Mouse (Mus musculus) cerebellum, adult 11-12 months (tissue): ENCODE data around the gene Lamtor2.
A peak's percentile ranks its signal among the peaks of the same experiment; 100 is the strongest.

ENCODE experiments used
- DNase-seq: peaks from one replicate; pipeline ENCODE4 v3.0.0; 2022

The Lamtor2 gene

DNA sequence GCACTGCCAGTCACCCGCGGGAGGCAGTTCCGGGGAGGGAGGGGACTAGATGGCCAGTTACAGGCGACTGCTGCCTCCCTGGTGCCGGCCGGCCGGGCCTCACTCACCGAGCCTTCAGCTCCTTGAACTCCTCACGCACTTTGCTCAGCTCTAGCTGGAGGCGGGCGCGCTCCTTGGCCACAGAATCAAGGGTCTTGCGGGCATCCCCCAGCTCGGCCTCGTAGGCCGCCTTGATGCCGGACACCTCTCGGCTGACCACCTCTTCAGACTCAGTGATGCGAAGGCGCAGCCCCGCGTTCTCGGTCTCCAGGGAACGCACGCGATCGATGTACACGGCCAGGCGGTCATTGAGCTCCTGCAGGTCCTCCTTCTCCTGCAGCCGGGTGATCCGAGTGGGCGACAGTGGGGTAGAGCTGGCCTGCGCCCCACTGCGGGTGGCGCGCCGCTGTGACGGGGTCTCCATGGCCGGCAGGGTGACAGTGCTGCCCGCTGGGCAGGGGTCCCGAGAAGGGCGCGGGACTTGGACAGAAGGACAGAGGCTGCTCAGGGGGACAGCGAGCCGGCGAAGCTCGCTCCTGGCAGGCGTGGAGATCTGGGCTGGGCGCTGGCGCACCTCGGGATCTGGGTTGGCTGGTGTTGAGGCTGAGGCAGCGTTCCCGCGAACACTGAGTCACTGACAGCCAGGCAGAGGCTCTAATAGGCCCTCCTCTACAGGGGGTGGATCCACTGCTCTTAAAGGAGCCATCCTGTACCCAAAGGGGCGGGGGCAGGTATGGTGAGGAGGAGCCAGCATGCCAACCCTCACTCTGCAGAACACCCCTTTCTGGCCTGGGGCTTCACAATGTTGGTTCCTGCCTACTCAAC lies 50.0 kb downstream of the Lamtor2 start:
- DNase-seq, result peak; percentile 94

GRCm38 (mm10) chr3:88502031-88502571 lies 50.8 kb downstream of the Lamtor2 start:
- peak; percentile 67 for DNase-seq

- DNase-seq, result no peak
These were observed 51.4 kb downstream of the Lamtor2 start for GRCm38 (mm10) chr3:88501366-88502030.

- DNase-seq, result no peak
These were observed 52.1 kb downstream of the Lamtor2 start for GRCm38 (mm10) chr3:88500655-88501365.

GRCm38 (mm10) chr3:88500087-88500486 lies 52.8 kb downstream of the Lamtor2 start:
- no peak for DNase-seq
